Mouse (Mus musculus): ENCODE measurements around the gene Gm1043. TPM values are rescaled to one million over a fixed set of nuclear protein-coding genes. Genes with fewer than 3 reads are reported as not detected.
A peak's percentile ranks its signal among the peaks of the same experiment; 100 is the strongest.

The Gm1043 gene
- total RNA-seq, 2 experiments from 2014 or later, result 17.5 to 21.6 TPM

GRCm38 (mm10) chr5:37242360-37243168, 157.4 kb downstream of the Gm1043 start:
- DNase-seq (ENCODE audit: low spot score in 2 of 2), result no peak

GRCm38 (mm10) chr5:37243169-37243886, 158.2 kb downstream of the Gm1043 start:
- DNase-seq (ENCODE audit: low spot score in 2 of 2), result no peak

GRCm38 (mm10) chr5:37244161-37244560, 159.0 kb downstream of the Gm1043 start:
- DNase-seq (ENCODE audit: low spot score in 2 of 2), result peak; percentile 52 to 73

- DNase-seq (ENCODE audit: low spot score in 2 of 2), result no peak
Observed at GRCm38 (mm10) chr5:37244666-37245242, 159.6 kb downstream of the Gm1043 start.

- DNase-seq (ENCODE audit: low spot score in 2 of 2), result peak; percentile 75 to 86
Observed at GRCm38 (mm10) chr5:37245651-37246050, 160.5 kb downstream of the Gm1043 start.

- peak; percentile 54 for DNase-seq (ENCODE audit: low spot score in 2 of 2)
Observed at GRCm38 (mm10) chr5:37246138-37246910, 161.2 kb downstream of the Gm1043 start.

GRCm38 (mm10) chr5:37247456-37247855, 162.3 kb downstream of the Gm1043 start:
- no peak for DNase-seq (ENCODE audit: low spot score in 2 of 2)

- DNase-seq (ENCODE audit: low spot score in 2 of 2), result no peak
Observed at GRCm38 (mm10) chr5:37248870-37249269, 163.7 kb downstream of the Gm1043 start.

DNA sequence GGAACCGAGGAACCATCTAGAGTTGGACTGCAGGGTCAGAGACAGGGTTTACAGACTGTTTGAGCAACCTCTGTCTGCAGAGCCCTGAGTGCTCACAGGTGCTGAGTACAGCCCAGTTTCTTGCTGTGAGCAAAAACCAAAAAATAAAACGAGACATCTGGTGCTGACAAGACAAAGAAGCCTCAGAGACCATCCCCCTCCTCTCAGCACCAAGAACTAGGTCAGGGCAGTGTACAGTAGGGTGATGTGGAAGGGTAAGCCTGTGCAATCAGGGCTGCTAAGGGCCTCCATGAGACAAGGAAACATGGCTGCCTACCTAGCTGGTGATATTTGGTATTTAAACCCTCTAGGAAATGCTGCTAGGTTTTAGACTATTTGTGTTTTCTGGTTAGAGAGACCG, 166.4 kb downstream of the Gm1043 start:
- no peak for DNase-seq (ENCODE audit: low spot score in 2 of 2)

GRCm38 (mm10) chr5:37252101-37252804, 167.1 kb downstream of the Gm1043 start:
- DNase-seq (ENCODE audit: low spot score in 2 of 2), result no peak

DNA sequence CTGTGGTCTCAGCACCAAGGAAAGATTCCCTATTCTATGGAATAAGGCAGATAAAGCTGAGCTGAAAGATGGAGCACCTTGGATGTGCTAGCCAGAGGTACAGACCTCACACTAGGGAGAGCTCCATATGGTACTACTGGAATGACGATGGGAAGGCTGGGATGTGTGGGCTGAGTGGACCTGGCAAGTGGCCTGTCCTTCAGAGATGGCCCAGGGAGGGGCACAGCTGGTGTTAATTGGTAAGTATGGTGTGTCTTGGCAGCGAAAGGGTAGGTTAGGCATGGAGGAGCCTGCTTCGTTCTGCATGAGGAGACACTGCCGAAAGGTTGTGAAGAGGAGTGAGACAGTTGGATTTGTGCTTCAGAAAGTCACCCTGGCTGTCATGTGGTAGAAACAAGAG, 169.4 kb downstream of the Gm1043 start:
- no peak for DNase-seq (ENCODE audit: low spot score in 2 of 2)

- DNase-seq (ENCODE audit: low spot score in 2 of 2), result no peak
Observed at GRCm38 (mm10) chr5:37256823-37257222, 171.7 kb downstream of the Gm1043 start.

- no peak for DNase-seq (ENCODE audit: low spot score in 2 of 2)
Observed at GRCm38 (mm10) chr5:37257243-37257642, 172.1 kb downstream of the Gm1043 start.

DNA sequence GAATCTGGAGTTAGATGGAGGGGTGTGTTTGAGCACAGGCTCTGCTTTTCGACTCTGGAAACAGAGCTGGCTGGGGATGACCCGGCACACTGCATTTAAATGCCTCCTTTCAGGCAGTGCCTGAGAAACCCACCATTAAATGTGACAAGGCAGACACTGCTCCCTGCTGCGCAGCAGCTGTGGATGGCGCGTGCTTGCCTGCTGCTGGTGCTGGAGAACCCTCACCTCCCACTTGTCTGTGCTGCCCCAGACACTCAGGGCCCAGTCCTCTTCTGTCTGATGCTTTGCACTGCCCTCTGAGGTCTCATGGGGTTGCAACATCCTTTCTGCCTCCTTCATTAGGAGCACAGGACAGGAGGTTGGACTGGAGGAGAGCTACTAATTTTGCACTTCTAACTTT, 176.6 kb downstream of the Gm1043 start:
- no peak for DNase-seq (ENCODE audit: low spot score in 2 of 2)

GRCm38 (mm10) chr5:37263816-37264215, 178.6 kb downstream of the Gm1043 start:
- DNase-seq (ENCODE audit: low spot score in 2 of 2), result no peak

Other genes starting within 250 kb of the Gm1043 start
- 100 to 1,000 TPM; 355 to 364 TPM for gene Ppp2r2c, start 216.9 kb upstream of the Gm1043 start, total RNA-seq (2021)
- 100 to 1,000 TPM; 115 to 126 TPM for gene Wfs1, start 96.2 kb upstream of the Gm1043 start, total RNA-seq (2021)
- 100 to 1,000 TPM; 405 to 421 TPM for gene Crmp1, start 156.6 kb downstream of the Gm1043 start, total RNA-seq (2021)